Mouse (Mus musculus): ENCODE data around the gene Ipo13.

DNA sequence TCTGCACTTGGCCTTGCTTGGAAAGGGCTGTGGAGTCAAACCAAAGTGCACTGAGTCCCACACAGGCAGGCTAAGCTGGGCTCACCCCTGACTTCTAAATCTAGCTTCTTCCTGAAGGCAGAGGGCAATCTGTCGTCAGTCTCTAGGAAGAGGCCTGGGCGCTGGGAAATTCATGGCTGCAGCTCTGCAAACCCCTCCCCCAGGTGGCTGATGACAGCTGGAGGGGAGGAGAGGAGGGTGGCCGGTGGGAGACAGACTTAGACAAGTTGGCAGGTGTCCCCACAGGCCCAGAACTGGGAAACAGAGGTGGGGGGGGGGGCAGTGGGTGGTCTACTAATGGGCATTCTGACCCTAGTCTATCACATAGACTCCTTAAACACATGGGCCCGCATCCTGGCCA is 42.7 kb upstream of the Ipo13 start:
- TF ChIP-seq CTCF (conservative IDR thresholded peaks at IDR 0.05; ENCODE audit: low read length) = no peak
- no peak for TF ChIP-seq NANOG (IDR thresholded peaks at IDR 0.05; ENCODE audit: borderline replicate concordance, low read length)

Data from E14TG2a.4 (cell line).